Mouse (Mus musculus): Measurements from ENCODE around the gene Cox4i2.

Gene Cox4i2

DNA sequence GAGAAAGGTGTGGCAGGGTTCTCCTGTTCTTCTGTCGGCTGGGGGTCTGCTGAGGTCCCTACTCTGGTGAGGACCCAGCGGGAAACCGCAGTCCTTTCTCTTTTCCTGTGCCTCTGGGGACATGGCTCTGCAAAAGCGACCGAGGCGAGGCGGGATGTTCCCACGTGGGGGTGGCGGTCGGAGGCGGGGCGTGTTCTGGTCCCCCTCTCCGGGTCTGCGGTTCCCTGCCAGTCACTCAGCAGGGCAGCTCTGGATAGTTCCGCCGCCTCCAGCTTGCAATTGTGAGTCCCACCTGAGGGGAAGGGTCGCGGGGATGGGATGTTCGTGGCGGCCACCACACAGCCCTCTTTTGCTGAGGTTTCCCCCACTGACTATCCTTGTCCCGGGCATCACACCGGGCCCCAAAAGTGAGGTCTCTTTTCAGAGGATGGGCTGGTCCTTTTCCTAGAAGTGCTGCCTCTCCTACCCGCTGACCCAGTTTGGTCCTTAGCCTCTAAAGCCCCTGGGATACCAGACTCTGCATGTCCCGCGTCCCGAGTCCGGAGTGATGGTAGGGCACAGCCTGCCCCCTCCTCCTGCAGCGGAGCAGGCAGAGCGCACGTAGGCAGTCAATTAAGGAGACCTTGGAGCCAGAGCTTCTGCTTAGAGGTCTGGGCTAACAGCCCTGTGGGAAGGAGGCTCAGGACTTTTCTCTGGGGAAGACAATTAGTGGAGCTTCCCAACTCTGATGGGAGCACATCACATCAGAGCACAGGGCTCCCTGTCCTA lies at the start of gene Cox4i2:
TSS of gene Cox4i2 (plus strand) at position 230 of the 768 bp plus-strand sequence.
- no peak for DNase-seq (ENCODE audit: low spot score)

DNA sequence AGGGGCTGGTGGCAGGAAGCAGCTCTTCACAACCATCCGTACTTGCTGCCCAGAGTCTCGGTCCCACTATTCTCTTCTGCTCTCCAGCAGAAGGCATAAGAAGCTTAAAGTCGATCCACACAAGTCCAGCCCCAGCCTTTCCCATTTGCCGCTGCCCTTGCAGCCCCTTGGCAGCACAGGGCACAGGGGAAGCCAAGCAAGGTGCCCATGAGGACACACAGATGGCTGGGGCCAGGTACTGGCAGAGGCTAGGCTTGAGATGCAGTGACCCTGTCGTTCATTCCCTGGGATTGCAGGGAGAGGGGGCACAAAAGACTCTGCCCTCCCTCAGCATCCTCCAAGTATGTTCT lies 49.7 kb upstream of the Cox4i2 start:
- DNase-seq (ENCODE audit: low spot score): no peak

DNA sequence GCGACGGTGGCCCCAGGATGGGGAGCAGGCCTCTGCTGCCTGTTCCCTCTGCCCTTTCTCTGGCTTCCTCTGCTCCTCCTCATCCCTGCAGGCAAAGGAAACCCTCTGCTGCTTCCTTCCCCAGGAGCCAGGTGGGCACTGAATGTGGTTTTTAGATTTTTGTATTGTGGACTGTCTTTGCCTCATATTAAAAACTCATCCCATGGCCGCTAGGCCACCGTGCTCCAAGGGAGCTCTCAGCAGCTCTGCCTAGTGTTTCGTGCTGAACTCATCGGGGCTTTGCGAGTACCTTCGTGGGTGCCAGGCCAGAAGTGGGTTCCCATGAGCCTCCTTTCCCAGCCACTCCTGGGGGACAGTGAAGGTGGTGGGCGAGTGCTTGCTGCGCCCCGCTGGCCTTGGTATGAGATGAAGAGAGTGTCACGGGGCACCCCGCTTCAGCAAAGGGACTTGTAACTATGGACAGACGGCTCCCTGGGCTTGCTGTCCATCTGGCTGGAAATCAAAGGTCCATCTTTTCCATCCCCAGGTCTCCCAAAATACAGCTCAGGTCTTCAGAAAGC lies 49.1 kb upstream of the Cox4i2 start:
- DNase-seq (ENCODE audit: low spot score): no peak

DNA sequence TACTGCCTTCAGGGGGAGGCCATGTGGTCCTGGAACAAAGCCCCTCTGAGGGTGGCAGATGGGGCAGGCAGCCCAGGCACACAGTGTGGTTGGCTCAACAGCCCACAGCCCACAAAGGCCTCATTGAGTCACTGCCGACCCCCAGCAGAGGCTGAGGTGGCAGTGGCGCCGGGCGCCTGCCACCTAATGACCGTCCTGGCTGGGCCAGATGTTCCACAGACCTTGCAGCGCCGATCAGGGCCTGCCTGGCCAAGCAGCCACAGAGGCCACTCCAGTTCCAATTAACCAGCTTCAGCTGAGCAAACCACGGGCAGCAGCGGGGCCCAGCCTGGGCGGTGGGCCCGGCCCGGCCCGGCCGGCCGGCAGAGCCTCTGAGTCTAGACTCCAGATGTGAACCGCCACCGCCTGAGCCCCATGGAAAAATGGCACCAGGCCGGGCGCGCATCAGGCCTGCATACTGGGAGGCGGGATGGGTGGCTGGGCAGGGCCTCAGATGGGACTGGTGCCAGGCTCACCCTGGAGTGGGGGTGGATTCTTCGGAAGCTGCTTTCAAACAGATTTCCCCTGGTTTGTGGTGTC lies 47.9 kb upstream of the Cox4i2 start:
- peak; percentile 29 for DNase-seq (ENCODE audit: low spot score)

DNA sequence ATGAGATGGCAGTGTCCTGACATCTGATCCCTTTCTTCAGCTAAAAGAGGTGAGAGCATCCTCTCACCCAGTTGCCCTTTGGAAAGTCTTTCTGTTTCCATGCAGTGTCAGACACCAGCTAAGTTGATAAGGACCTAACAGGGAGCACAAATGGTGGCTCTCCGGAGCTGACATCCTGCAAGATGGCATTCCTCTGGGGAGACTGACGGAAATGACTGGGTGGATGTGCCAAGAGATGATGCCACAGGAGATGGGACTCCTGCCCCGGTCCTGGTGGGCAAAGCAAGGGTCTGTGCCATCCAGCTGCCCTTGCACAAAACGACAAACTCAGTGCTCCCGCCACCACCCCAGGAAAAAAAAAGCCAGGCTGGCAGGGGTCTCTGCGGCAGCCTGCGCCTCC lies 46.8 kb upstream of the Cox4i2 start:
- no peak for DNase-seq (ENCODE audit: low spot score)

DNA sequence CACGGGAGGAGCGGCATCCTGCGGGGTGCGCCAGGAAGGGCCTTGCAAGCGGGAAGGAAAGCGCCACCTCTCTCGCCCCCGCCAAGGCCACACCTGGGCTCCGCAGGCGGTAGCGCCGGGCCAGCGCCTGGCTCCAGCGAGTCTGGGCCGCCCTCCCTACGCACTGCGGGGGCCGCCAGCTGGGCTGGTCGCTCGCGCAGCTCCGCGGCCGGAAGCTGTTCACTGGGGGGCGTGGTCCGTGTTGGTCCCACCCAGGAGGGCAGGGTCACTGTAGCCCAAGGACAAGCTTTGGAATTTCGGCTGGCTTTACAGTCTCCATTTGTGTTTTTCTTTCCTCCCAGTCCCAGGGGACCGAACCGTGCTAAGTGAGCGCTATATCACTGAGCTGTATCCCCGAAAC lies 46.3 kb upstream of the Cox4i2 start:
- no peak for DNase-seq (ENCODE audit: low spot score)

DNA sequence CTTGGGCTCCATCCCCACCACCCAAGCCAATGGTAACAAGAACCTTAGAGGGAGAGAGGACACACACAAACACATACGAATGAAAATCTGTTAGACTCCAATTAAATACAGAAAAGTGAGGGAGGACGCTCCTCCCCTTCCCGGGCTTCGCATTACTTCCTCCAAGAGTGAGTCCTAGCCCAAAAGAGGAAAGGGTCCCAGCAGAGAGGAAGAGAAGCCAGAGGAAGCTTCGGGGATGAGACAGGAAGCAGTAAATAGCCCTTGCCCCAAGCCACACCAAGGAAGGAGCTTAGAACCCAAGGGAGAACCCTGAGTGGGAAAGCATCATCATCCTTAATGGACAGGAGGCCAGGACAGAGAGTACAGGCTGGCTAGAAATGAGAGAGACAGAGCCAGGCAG lies 44.9 kb upstream of the Cox4i2 start:
- no peak for DNase-seq (ENCODE audit: low spot score)

DNA sequence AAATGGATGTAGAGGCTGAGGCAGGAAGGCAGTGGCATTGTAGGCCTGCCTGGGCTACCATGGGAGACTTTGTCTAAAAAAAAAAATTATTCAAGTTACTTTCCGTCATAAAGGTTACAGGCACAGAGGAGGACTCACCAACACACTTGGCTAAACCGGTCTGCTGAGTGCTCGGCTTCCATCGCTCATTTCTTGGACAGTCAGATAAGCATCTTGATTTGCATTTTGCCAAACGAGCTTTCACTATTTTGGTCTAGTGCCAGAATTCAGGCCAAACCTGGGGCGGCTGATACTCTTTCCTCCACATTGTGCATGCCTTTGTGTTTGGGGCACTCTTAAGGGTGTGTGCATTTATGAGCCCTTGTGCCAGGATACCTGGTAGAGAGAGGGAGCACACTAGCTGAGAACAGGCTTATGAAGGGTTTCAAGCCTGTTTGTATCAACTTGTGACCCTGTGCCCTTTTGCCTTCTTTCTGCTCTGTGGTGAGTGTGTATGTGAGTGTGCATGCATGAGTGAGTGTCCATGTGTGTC lies 37.7 kb upstream of the Cox4i2 start:
- no peak for DNase-seq (ENCODE audit: low spot score)

DNA sequence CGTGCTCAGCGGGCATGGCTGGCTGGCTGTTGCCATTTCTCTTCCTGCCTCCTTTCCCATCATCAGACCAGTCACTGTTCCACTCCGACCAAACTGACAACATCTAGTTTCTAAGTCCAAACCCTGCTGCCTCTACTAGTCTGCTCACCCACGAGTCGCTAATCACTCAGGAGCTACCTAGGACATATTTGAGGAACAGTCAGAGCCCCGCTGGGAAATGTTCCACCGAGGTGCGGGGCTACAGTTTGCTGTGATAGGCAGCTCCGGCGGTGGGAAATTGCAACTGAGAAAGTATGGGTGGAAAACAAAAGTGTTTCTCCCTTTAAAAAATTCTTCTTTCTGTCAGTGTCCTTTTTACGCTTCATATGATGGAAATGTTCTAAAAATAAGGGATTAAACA lies 36.3 kb upstream of the Cox4i2 start:
- DNase-seq (ENCODE audit: low spot score): no peak

DNA sequence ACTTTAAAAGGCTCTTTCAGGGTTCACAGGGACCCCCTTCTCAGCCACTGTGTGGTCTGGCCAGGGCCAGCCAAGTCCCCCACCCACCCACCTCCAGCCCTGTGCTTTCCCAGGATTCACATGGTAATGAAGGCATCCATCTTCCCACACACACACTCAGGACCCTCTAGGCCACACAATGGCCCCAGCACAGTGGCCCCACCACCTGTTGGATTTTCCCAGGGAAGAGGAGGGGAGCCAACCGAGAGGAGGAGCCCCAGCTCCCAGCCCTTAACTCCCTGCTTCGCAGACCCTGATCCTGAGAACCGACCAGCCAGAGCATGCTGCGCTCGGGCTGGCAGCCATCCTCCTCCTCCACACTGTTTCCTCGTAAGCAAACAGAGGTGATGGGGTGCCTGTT lies 35.9 kb upstream of the Cox4i2 start:
- DNase-seq (ENCODE audit: low spot score): no peak

DNA sequence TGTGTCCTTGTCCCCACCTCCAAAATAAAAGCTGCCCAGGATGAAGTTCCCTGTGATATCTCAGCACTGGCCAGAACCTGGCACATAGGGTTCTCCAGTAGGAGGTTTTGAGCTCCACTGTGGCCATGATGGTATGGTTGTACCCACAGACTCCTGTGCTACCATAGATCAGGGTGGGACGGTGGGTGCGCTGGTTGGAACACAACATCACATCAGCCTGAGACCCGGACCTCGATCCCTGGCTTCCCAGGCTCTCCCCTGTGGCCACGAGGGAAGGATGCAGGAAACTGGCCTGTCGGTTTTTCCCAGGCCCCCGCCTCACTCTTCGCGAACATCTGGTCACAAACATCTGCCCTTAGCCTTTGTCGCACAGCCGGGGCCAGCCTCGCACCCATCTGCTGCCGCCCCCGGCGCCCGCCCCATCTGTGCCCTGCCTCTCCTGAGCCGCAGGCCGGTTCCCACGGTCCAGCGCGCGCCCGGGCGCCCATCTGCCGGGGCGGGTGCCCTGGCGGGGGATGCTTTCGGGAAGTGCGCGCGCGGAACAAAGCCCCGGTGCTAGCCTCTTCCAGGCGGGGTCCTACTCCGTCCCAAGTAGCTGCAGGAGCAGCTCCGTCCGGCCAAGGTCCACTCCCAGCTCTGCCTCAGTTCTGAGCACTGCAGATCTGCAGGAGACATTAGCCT lies 30.2 kb upstream of the Cox4i2 start:
- DNase-seq (ENCODE audit: low spot score): no peak

DNA sequence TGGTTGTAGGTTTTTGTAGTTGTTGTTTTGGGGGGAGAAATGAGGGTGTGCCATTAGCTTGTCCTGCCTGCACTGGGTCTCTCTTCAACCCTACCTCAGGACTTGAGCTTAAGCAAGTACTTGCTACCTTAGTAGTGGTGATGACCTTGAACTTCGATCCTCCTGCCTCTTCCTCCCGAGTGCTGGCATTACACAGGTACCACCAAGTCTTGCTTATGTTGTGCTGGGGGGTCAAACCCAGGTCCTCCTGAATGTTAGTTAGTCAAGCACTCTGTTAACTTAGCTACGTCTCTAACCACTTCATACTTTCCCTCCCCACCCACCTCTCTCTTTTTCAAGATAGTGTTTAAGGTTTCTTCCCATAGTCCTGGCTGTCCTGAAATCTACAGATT lies 29.6 kb upstream of the Cox4i2 start:
- no peak for DNase-seq (ENCODE audit: low spot score)

DNA sequence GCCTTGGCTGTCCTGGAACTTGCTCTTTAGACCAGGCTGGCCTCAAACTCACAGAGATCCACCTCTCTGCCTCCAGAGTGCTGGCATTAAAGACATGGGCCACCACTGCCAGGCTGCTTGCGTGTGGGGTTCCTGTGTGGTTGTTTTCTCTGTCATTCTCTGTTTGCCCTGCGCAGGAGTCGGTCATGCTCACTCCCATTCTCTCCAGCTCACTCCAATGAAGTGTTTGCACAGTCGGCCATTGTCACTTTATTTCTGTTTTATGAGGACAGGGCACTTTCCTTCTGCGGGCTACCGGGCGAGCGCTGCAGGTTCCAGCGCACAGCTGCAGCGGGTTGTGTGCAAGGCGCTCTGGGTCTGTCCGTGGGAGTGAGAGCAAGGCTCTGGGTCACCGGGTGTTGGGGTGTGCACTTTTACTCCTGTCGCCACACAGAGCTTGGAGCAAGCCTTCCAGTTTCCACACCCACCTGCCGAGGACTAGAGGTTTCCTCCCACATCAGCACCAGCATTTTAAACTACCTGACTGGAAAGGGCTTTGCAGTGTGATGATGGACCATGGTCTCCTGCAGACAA lies 28.7 kb upstream of the Cox4i2 start:
- DNase-seq (ENCODE audit: low spot score): no peak

DNA sequence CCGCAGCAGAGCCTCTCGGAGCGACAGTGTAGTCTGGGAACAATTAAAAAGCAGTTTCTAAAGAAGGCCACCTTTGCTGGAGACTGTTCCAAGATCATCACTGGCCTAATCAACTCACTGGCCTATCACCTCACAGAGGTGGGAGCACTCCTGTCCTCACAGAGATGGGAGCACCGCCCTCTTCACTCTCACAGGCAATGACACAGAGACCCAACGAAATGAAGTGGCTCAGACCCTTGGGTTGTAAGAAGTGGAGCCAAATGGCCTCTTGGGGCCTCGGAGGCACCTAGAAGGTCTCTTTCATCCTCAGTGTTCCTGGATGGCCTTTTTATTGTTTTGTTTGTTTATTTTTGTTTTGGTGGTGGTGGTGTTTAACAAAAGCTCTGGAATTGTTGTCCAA lies 27.8 kb upstream of the Cox4i2 start:
- no peak for DNase-seq (ENCODE audit: low spot score)

DNA sequence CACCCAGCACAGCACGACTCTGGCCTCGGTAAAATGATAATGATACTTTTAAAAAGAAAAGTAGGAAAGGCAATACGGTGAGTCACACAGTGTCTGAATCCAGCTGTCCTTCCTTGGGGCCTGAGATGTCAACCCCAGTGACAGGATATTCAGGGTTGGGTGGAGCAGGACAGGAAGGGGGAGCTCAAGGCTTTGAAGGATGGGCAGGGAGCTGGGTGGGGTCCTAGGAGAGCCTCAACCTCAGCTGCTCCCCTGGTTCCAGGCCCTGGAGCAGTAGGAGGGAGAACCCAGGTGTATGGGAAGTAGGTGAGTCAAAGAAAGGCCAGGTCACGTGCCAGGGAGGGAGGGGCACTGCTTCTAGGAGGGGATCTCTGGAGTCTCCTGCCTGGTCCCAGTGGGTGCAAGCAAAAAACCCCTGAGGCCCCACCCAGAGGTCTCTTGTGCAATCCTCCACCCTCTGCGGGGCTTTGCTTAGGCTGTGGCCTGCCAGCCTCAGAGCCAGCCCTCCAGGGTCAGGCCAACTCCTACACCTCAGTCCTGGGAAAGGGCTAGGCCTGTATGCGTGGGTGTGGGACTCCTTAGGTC lies 27.1 kb upstream of the Cox4i2 start:
- DNase-seq (ENCODE audit: low spot score): no peak

DNA sequence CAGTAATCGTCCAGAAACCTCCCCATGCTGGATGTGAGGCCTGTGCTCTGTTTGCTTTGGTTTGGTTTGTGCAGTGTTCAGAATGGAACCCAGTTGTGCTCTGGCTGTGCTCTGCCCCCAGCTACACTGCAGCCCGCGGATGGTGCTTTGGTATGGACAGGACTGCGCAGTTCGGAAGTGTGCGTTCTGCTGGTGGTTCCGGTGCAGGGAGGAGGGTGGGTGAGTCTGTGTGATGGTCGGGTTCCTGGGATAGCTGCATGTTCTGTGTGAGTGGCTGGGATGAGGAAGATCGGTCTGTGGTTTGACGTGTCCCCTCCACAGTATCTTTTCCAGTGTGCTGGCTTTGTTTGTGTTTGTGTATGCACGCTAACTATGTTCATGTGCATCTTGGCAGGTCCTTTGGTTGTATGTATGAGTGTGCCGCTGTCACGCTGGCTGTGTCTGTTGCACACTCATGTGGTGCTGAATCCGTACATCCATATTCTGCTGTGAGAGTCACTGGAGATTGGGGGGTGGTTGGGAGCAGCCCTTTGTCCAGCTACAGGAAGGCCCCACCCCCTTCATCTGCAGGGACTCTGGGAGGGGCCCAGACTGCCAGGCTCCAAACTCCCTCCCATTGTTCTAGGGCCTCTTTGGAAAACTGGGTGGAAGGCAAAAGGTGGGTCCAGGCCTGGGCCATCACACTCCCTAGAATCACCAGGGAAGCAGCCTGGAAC lies 26.0 kb upstream of the Cox4i2 start:
- no peak for DNase-seq (ENCODE audit: low spot score)

DNA sequence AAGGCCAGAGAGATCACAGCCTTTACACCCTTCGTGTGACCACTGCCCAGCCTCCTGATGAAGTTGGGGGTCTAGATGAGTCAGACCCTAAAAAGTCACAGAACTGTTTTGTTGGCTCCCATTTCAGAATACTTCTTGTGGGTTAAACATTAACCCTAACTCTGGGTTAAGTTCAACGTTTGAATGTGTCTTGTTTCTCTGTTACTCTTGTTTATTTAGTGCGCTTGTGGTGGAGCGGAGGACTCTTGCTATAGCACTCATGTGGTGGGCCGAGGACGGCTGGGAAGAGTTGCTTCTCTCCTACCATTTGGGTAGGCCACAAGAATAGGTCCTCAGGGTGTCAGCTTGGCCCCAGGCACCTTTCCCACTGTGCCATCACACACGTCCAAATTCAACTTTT lies 25.4 kb upstream of the Cox4i2 start:
- no peak for DNase-seq (ENCODE audit: low spot score)

DNA sequence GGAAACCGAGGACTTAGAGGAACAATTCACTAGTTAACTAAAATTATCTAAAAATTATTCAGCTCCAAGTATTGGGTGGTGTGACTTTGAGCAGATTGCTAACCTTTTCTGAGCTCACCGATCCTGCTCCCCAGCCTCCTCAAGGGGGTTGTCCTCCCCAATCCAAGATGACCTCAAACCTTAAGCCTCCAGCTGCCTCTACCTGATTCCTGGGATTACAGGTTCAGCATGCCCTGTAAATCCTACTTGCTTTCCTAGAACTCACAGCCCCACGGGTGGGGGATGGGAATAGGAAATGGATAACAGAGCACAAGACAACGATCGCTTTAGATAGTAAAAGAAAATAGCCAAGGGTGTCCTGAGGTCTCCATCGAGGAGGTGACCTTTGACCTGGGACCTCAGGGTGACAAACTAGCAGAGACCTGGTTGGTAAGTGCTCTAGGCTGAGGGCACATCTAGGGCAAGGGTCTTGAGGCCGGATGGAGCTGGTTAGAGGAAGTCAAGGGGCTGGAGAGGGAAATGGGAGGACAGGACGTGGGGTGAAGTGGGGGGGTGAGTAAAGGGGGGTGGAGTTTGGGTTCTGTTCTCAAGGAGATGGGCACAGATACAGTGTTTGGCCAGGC lies 24.8 kb upstream of the Cox4i2 start:
- no peak for DNase-seq (ENCODE audit: low spot score)

DNA sequence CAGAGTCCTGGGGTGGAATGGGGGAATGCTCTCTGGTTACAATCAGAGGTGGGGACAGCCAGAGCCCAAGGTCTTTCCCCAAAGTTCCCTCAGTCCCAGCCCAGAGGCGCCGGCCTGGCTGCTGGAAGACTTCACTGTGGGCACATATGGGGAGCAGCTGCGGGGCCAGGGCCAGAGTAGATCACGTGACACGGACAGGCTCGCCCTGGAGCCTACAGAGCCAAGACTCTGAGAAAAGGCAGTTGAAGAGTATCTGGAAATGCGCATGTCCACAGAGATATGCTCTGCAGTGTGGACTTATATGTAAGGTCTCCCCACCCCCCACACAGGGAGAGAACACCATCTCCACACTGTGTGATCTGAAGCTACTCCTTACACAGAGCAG lies 24.3 kb upstream of the Cox4i2 start:
- DNase-seq (ENCODE audit: low spot score): no peak

DNA sequence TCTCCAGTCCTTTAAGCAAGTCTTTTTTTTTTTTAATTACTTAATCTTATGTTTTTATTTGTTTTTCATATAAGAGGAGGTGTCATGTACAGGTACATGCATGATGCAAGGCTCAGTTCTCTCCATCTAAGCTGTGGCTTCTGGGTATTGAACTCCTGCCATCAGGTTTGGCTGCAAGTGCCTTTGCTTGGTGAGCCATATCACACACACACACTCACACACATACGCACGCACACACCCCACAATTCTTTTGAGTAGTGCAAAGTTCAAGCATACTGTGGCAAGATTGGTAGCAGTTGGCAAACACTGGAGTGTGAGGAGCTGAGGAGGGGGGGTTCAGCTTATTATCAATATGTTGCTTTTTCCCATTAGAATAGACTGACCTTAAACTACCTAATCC lies 20.8 kb upstream of the Cox4i2 start:
- DNase-seq (ENCODE audit: low spot score): no peak

DNA sequence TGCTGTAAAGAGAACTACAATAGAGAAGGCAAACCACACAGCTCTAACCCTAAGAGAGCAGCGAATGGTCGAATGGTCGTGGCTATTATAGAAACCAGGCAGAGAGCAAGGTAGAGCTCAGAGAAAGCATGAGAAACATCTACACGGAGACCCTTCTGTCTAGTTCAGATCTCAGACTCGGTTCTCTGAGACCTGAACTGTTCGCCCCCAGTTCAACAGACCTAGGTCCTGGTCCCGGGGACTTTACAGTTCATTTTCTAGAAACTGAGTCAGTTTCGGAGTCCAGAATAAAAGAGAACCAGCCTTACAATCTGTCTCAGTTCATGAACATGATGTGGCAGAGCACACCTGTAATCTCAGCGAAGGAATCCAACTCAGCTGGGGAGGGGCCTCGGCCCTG lies 19.5 kb upstream of the Cox4i2 start:
- DNase-seq (ENCODE audit: low spot score): no peak
